Mouse (Mus musculus) mouse embryonic stem cell (cell line): ENCODE data around the gene Tsc22d3.
"Not testable (repeated sequence)": the region's sequence is repeated elsewhere in the genome, so short reads cannot be mapped to it uniquely, and the experiment has no call there.

ENCODE experiments used
- in situ Hi-C, 2 experiments: fragments of 300-500 bp; cut with MboI; formaldehyde crosslinking; loops; 1 replicate in 1 of 2; 3 replicates in 1 of 2; pipeline ENCODE4 v1.14.3; 2019 to 2020; ENCODE audit warnings: low sequenced_read_pairs in 2 of 2, low pct_unique_long_range_greater_than_20kb in 1 of 2, mixed read lengths in 1 of 2; ENCODE audit not compliant: unreplicated experiment in 1 of 2

The Tsc22d3 gene

DNA sequence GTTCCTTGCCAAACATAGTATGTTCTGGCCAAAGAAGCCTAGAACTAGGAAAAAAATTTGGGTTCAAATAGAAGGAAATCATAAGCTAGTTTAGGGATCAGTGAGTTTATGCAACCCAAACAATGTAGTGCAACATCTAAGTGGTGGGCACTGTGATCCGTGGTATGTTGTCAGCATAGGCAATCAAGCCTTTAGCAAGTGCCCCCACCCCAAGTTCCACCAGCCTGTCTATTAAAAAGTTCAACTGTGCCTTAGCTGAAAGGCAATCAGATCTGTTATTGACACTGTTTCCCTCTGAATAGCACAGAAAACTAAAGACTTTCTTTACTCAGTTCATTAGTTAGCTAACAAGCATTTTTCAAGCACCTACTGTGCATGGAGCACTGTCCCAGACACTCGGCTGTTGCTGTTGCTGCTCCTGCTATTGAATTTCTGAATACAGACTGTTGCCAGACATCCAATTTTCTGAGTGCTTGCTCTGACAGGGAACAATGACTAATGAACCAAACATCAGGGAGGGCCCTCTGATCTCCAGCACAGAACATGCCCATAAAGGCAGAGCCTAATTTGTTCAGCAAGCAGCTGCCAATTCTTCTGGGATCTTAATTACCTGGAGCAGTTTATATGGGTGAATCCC is 27.6 kb downstream of the Tsc22d3 start:
- in situ Hi-C loops: loop anchor here in 1 of 2 experiments (25.0 kb wide), 1 partner anchor 711 kb away; the partner anchor contains the start of gene Morc4

DNA sequence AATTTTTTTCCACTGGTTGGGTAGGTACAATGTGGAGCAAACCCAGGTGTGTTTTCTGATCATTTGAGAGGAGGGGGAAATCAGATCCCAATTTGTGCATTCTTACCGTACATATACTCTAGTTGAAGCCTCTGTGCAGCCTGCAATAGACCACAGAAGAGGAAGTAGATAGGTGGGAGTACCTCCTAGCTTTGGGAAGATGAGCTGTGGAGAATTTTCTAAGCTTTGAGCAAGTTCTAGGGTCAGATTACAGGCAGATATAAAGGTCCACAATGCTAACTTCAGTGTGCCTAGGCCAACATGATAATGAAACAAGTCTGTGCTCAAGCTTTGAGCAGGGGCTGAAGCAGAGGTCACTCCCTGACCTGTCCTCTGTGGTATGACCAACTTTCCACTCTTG is 30.9 kb downstream of the Tsc22d3 start:
- in situ Hi-C loops: loop anchor here in 1 of 2 experiments (25.0 kb wide), 1 partner anchor 707 kb away; the partner anchor contains the start of gene Morc4

DNA sequence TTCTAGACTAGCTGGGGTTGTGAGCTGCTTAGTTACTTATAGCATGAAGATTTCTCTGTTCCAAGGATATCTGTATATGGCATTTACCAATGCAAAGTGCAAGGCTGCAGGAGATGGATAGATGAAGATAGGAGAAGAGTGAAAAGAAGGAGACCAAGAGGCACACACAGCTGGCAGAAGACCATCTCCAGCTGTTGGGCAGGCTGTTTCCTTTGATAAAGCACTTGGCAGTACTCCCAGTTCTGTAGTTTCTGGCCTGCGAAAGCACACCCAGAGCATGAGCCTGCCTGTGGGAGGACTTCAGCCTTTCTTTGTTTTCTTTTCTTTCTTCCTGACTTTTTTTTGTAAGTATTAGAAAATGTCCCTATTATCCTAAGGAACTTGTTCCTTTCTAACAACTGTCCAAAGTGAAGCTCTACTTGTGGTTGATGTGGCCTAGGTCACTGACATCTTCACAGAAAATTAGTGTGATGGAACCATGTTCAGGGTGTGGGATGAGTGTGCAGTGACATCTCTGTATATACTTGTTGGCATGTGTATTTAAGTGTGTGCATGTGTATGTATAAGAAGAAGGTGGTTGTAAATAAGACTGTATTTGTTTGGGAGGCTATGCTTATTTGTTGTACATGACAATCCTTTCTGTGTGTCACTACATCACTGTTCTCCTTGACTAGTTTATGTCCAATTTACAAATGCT is 32.6 kb downstream of the Tsc22d3 start:
- in situ Hi-C loops: loop anchor here in 1 of 2 experiments (25.0 kb wide), 1 partner anchor 706 kb away; the partner anchor contains the start of gene Morc4

DNA sequence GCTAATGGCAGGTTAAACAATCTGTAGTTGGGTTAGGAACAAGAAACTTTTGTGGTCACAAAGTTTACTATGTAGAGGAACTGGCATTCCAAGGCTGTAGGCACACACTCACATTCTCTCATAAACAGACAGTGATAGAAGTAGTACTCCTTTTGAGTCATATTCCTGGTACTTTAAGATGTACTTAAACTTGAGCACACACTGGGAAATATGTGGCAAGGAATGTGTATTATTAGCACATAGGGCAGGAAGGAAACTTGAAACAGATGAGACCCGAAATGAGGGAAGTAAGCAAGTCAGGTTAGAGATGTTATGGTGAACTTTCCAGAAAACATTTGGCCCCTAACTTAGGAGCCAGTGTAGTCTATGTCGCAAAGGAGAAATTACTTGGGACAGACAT is 34.7 kb downstream of the Tsc22d3 start:
- in situ Hi-C loops: loop anchor here in 1 of 2 experiments (25.0 kb wide), 1 partner anchor 703 kb away; the partner anchor contains the start of gene Morc4

DNA sequence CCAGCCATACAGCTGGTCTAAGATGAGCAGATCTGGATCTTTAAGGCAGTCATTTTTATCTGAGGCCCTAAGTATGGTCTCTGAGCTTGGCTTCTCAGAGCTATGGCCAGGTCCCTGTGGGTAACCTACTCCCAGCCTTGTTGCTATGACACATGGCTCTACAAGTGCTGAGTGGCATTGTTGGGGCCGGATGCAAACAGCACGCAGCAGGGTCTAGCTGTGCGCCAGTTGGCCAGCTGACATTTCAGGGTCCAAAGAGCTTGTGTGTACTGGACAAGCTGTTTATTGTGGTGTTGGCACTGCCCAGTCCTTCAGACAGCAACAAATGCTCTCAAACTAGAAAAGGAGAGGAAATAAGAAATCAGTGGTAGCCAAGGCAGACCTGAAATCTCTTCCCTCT is 35.2 kb downstream of the Tsc22d3 start:
- in situ Hi-C loops: loop anchor here in 1 of 2 experiments (25.0 kb wide), 1 partner anchor 703 kb away; the partner anchor contains the start of gene Morc4

DNA sequence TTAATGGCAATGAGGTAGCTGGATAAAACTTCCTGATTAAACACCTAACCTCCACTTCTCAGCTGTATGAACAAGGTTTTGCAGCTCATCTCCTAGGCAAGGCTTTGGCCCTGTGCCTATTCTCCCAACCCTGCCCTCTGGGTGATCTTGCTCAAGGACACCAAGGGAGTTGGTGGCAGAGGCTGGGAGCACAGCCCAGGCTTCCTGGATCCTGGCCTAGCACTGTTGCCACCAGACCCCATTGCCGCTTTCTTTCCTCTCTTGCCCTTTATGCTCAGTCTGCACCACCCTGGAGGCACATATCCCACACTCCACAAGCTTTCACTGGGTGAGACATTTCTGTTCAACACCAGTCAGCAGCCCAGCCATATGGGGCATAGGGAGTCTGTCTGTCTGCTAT is 35.7 kb downstream of the Tsc22d3 start:
- in situ Hi-C loops: loop anchor here in 1 of 2 experiments (25.0 kb wide), 1 partner anchor 702 kb away; the partner anchor contains the start of gene Morc4

DNA sequence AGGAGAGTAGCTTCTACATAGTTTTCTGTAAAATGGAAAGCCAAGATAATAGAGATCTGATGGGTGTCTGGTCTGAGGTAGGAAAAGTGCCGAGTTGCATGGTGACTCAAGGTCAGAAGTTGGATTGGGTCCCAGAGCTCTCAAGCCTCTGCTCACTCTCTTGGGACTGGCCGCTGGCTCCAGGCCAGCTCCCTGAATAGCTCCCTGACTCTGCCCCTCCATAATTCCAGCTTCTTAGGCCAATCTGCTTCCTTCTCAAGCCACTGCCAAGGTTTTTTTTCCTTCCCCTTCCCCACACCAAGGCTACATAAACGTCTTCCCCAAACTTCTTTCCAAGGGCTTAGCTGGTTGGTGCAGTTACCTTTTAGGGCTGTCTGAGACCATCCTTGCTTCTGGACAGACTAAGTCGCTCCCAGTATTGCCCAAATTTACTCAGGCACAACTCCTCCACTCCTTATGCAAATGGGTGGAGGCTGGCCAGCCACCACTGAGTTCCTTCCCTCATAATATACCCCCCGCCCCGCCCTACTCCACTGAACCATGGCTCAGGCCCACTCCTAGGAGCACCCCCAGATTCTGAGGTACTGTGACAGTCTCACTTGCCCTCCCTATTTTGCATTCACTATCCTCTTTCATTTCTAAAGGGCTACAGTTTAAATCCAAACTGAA is 42.1 kb downstream of the Tsc22d3 start:
- in situ Hi-C loops: loop anchor here in 1 of 2 experiments (25.0 kb wide), 1 partner anchor 696 kb away; the partner anchor contains the start of gene Morc4

DNA sequence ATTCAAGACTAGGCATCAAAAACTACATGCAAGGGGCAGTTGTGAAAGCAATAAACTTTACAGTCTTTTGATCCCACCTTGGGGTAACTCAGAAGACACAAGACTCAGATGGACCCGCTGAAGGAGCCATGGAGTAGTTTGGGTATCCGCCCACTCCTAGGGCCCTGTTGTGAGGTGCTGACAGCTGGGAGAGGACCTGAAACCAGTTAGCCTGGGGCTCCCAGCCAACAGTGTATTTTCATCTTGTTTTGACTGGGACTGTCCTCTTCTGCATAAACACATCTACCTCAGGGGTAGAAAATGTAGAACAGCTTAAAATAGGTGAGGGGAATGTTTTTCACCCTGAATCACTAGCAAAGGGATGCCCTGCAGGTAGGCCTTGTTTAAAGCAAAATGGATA is 44.5 kb downstream of the Tsc22d3 start:
- in situ Hi-C loops: loop anchor here in 1 of 2 experiments (25.0 kb wide), 1 partner anchor 694 kb away; the partner anchor contains the start of gene Morc4

DNA sequence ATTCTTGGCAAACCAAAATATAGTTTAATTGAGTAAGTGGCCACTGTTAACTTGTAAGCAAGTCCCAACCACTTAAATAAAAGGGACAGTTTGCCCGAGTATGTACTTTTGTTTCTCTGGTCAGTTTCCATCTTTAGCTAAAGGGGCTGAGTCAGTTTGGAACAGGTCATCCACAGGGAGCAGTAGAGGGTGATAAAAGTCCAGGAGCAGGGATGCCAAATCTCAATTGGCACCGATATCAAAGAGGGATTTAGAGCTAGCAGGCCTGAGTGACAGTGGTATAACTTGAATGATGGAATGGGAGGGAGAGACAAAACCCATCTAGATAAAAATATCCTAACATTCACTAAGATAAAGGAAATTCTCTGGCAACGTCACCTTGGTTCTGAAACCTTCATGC is 45.0 kb downstream of the Tsc22d3 start:
- in situ Hi-C loops: loop anchor here in 1 of 2 experiments (25.0 kb wide), 1 partner anchor 693 kb away; the partner anchor contains the start of gene Morc4

DNA sequence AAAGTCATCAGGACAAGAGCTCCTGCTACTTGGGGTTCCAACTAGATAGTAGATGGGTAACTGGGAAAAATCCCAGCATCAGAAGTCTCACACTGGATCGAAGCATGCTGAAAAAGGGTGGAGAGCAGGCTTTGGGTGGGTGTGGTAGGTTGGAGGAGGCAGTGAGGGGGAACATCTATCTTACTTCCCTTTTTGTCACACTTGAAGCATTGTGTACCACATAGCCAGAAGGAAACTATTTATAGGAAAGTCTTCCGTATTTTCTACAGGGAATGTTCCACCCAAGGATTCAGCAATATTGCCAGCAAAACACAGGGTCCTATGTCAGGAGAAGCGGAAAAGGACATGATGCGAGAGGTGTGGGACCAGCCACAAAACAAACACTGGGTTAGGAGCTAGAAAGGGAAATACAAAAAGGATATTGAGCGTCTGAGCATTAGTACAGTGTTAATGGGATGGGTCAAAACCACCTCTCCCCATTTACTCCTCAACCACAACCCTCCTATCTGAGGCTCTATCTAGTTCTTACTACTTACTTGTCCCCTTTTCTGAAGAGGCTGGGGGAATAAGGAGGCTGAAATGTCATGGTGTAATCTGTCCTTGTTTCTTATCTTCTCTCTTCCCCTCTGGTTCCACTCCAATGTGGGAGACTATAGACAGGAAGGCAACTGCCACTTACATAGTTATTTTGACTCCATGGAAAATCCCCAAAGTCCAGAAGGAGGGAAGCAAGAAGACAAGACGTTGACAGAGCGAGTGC is 52.6 kb downstream of the Tsc22d3 start:
- in situ Hi-C loops: no loop called here

DNA sequence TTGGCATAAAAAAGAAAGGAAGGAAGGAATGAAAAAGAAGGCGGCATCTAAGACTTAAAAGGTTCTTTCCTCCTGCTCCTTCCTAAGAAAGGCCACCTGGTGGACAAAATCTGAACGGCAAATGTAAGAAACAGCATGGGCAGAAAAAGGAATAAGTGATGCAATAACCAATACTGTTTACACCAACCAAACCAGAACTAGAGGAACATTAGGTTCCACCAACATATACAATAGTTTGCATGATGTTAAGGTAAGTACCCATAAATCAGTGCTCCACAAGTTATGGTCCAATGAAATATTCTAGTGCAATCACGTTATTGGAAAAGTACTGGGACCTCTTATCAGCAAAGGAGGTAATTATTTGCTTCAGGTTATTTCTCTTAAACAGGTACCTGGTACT is 55.7 kb downstream of the Tsc22d3 start:
- in situ Hi-C loops: no loop called here

DNA sequence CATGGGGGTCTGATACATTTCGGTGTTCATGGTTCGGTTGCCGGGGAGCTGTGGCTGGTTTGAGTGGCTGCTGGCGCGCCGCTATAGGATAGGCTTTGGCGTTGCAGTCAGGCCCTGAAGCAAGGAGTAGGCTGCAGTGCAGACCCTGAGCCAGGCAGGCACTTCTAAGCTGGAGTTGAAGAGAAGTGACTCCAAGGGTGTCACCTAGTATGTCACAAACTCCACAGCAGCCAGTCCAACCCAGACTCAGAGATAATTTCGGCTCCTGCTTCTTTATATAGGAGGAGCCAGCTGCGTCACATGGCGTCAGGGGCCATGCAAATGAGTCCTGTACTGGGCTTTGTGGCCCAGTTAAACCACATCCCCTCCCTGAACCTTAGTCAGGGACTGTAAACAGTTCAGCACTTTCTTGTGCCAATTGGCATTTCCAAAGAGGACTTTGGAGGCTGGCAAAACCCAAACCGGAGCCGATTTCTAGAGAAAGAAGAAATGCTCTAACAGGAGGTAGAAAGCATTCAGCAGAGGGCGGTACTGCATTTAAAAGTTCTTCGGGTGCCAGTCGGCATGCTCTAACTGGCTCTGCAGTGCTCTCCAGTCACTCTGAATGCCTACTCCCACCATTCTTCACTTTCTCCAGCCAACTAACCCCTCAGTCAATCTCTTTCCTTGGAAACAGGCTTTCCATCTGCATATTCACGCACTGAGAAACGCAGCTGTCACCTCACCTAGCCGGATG is 57.4 kb downstream of the Tsc22d3 start:
- in situ Hi-C loops: no loop called here

DNA sequence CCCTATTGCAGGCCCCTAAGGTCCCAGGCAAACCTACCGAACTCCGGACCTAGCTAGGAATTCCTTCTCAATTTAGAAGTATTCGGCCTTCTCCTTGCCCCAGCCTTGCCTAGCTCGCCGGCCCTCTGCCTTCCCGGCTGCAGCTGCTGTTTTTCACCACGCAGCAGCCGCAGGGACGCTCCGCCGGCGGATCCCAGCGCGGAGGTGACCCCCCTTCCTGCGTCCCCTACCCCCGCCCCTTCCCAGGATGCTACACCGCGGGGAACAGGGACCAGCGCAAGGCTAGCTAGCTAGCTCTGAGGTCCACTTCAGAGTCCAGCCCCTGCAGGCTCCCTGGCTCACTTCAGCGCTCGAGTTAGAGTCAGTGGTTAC is 58.0 kb downstream of the Tsc22d3 start:
- in situ Hi-C loops: no loop called here

DNA sequence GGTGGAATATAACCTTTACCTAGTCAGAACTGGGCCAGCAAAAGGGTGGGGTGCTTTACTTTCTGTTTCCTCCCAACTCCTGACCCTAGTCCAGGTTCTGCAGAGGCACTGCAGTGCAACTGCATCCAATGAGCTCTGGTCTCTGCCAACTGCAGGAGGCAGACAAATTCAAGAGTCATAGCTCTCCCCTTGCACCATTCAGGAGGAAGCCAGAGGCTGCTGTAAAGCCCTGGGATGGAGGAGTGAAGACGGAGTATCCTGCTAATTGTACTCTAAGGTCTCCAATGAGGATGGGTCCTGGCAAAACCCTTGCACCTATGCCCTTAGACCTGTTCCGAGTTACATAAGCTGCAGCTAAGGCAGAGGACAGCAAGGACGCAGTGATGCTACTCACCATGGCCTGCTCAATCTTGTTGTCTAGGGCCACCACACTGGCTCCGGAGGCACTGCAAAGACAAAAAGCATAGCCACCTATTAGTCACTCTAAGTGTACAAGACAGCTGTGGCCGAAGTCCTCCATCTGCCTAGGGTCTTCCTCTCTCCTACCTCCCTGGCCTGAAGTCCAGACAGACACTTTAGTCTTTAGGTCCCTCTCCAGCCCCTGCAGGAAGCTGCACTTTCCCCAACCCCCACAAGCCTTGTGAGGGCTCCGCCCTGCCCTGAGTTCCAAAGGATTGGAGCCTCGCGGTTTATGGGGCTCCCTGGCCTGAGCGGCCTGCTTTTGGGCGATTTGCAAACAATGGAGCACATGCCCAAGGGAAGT is 58.6 kb downstream of the Tsc22d3 start:
- in situ Hi-C loops: no loop called here

DNA sequence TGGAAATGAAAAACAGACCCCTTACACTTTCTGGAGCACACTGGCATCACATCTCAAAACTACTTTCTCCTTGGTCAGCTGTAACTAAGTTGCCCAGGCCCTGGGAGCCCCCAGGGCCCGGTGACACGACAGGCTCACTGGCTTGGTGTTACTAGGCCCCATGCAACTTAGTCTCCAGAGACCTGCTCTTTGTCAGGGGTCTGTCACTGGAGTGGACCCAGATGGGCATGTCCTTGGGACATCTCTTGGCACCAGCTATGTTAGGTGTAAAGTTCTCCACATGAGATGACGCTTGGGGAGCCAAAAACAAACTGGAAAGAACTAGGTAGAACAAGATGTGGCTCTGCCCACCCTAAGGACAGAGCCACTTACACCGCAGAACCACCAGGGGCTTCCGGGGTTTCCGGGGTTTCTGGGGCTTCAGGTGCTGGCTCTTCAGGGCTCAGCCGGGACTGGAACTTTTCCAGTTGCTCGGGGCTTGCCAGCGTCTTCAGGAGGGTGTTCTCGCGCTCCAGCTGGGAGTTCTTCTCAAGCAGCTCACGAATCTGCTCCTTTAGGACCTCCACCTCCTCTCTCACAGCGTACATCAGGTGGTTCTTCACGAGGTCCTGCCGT is 59.9 kb downstream of the Tsc22d3 start:
- in situ Hi-C loops: no loop called here

DNA sequence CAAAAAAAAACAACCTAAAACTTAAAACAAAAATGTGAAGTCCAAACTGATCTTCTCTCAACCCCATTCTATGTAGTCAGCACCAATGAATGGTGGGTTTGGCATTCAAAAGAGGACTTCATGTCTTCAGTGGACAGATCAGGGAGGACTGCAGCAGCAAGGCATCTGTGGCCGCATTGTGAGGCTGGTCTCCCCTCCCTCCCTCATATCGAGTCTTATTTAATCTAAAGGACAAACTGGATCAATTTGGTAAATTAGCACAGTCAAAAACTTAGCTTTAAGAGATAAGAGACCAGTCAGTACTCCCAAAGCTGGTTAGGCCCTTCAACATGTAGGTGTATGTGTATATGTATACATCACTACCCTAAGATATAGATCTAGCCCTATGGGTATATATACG is 60.6 kb downstream of the Tsc22d3 start:
- in situ Hi-C loops: not testable (repeated sequence)
